Mouse (Mus musculus) midbrain, embryonic 13.5 days (tissue): ENCODE results near the gene Trim14. TPM values are rescaled to one million over a fixed set of nuclear protein-coding genes. Genes with fewer than 3 reads are reported as not detected.

ENCODE experiments used
- ATAC-seq: fragments of 200-750 bp; cut with Nextera tagmentation; 2 replicates; pipeline ENCODE4 v1.8.0; 2017; ENCODE audit warnings: mild to moderate bottlenecking, moderate TSS enrichment, moderate library complexity
- H3K27ac ChIP-seq: fragments of 300-500 bp; sonication (generic); 2 replicates; pipeline ENCODE4 v1.5.1; 2015; ENCODE audit warnings: inconsistent platforms, mild to moderate bottlenecking, moderate library complexity
- H3K27me3 ChIP-seq: fragments of 300-500 bp; sonication (generic); 2 replicates; pipeline ENCODE4 v1.6.1; 2015; ENCODE audit warnings: mild to moderate bottlenecking, inconsistent platforms
- H3K36me3 ChIP-seq: fragments of 300-500 bp; sonication (generic); 2 replicates; pipeline ENCODE4 v1.6.1; 2015; ENCODE audit warnings: mild to moderate bottlenecking, inconsistent platforms
- H3K4me1 ChIP-seq: fragments of 300-500 bp; sonication (generic); replicated peaks from 2 replicates; pipeline ENCODE4 v1.6.1; 2015; ENCODE audit warnings: inconsistent platforms
- H3K4me2 ChIP-seq: fragments of 300-500 bp; sonication (generic); replicated peaks from 2 replicates; pipeline ENCODE4 v1.6.1; 2015; ENCODE audit warnings: moderate library complexity, mild to moderate bottlenecking, inconsistent platforms
- H3K4me3 ChIP-seq: fragments of 300-500 bp; sonication (generic); replicated peaks from 2 replicates; pipeline ENCODE4 v1.5.1; 2015; ENCODE audit warnings: mild to moderate bottlenecking, inconsistent platforms
- H3K9ac ChIP-seq: fragments of 300-500 bp; sonication (generic); replicated peaks from 2 replicates; pipeline ENCODE4 v1.6.1; 2015; ENCODE audit warnings: mild to moderate bottlenecking, inconsistent platforms
- H3K9me3 ChIP-seq: fragments of 300-500 bp; sonication (generic); 2 replicates; pipeline ENCODE4 v1.6.1; 2016; ENCODE audit warnings: mild to moderate bottlenecking, inconsistent platforms
- WGBS: fragments of 180-500 bp; shearing (Covaris S2); methylation state at CpG from one replicate; pipeline ENCODE4 v1.1.7; 2015; 5-methylcytosine and 5-hydroxymethylcytosine counted together
- polyA plus RNA-seq: library from polyadenylated mRNA; unstranded; fragments of >200 nt; fragmentation: Nextera tagmentation; extraction: Ambion mirVana; gene quantifications from 2 replicates; pipeline ENCODE4 v1.2.1, GENCODE M21; 2015

Gene Trim14
- polyA plus RNA-seq, 1 experiment from 2014 or later: 0.57 TPM

DNA sequence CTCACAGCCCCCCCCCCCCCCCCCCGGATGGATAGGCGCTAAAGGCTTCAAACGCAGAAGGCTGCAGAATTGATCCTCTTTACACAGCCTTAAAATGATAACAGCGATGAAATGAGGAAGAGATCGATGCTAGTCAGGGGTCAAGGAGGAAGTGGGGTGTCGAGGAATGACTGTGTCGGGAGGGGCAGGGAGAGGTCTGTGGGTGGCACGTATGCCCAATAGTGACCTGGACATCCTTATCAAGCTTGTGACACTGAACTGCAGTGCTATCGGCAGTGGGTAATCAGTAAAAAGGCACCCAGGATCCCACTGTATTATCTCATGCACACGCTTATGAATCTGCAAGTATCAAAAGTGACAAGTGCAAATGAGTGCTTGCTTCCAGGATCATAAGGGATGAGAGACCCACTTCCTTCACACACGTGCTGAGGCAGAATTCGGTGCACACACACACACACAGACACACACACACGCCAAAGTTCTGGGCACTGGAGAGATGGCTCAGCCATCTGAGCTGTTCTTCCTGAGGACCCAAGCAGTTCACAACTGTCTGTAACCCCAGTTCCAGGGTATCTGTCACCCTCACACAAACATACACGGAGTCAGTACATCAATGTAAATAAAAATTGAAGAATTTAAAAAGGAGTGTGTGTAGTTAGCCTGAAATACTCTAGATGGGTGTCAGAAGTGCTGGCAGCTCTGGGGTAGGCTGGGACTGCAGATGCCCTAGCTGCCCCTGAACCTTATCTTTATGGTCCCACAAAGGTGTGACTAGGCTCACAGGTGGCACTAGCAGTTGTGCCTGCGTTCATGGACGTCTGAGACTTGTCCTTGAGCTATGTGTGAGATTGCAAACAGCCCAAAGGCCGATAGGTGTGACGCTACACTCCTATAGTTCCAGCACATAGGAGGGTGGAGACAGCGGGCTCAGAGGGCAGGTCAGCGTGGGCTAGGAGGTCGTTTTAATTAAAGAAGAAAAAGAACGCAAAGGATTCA is 23.0 kb upstream of the Trim14 start:
- H3K27ac ChIP-seq: no peak overlapping the region
- ATAC-seq: no peak
- H3K27me3 ChIP-seq: no peaks in the 10 kb centered on the region
- WGBS: 80% methylated on average over 22 of the region's 22 CpGs
- H3K36me3 ChIP-seq: no peaks in the 10 kb centered on the region
- no peak overlapping the region for H3K4me3 ChIP-seq
- no peak overlapping the region for H3K4me2 ChIP-seq
- H3K9ac ChIP-seq: no peak overlapping the region
- H3K4me1 ChIP-seq: no peaks in the 10 kb centered on the region
- no peaks in the 10 kb centered on the region for H3K9me3 ChIP-seq

DNA sequence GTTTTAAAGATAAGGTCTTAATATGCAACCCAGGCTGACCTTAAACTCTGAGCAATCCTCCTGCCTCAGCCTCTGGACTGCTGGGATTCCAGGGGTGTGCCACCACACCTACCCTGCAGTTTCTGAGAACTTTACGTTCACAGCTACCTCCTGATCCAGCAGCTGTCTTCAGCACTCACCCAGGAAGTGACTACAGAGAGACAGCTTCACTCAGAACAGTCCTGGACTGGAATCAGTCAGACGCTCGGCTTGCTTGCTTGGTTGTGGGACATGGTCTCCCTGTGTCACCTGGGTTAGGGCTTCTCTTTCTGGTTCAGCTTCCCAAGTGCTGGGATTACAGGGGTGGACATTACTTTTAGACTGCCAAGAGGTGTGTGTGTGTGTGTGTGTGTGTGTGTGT is 21.0 kb upstream of the Trim14 start:
- 75% methylated on average over 3 of the region's 3 CpGs for WGBS
- no peaks in the 10 kb centered on the region for H3K9me3 ChIP-seq
- no peak overlapping the region for H3K27ac ChIP-seq
- no peak overlapping the region for H3K4me2 ChIP-seq
- ATAC-seq: no peak
- no peaks in the 10 kb centered on the region for H3K4me1 ChIP-seq
- no peaks in the 10 kb centered on the region for H3K36me3 ChIP-seq
- no peak overlapping the region for H3K9ac ChIP-seq
- H3K4me3 ChIP-seq: no peak overlapping the region
- H3K27me3 ChIP-seq: no peaks in the 10 kb centered on the region

DNA sequence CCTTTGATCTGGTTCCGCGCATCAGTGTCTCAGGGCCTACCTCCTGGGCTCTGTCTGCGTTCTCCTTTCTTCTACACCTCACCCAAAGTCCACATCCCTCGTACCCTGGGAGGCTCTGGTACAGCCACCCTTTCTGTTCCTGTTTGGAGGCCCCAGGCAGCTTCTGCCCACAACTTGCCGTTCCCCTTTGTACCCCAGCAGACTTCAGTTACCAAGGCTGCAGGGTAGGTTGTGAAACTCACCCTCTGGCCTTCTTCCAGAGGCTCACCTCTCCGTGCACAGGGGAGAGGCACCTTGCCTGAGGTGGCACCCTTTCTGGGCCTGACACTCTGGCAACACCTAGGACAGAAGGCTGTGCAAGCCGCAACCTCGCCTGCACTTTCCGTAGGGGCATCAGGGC is 19.8 kb upstream of the Trim14 start:
- H3K4me3 ChIP-seq: no peak overlapping the region
- no peak overlapping the region for H3K4me2 ChIP-seq
- ATAC-seq: no peak
- H3K9me3 ChIP-seq: no peaks in the 10 kb centered on the region
- H3K27ac ChIP-seq: no peak overlapping the region
- WGBS: 86% methylated on average over 9 of the region's 9 CpGs
- no peaks in the 10 kb centered on the region for H3K4me1 ChIP-seq
- H3K27me3 ChIP-seq: no peaks in the 10 kb centered on the region
- H3K9ac ChIP-seq: no peak overlapping the region
- no peaks in the 10 kb centered on the region for H3K36me3 ChIP-seq

DNA sequence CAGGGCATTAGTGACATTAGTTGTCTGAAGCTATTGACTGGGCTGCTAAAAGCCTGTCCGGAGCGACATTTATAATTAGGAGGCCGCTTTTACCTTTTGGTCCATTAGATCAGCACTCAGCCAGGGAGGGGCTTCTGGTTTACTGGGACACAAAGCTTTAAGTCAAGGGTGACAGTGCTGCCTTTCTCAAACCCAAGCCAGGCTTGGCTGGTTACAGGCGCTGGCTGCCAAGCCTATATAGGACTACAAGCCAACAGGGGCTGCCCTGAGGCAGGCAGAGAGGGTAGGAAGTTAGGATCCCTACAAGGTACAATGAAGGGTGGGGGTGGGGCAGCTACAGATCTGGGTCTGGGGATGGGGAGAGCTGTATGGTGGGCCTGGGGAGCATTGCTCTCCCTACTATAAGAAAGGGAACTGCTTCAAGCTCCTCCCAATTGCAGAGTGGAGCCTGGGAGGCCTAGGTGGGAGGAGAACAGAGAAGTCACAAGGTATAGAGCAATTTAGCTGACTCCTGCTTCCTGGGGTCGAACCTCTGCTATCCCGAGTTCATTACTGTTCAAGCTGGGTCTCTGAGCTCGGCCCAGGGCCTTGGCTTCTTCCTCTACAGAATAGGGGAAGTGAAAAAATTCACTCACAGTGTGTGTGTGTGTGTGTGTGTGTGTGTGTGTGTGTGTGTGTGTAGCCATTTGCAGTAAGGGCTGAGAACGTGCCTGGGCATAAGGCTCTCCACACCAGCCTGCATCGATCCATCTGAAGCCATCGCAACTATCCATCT is 18.5 kb upstream of the Trim14 start:
- H3K9ac ChIP-seq: no peak overlapping the region
- no peak overlapping the region for H3K4me2 ChIP-seq
- H3K4me3 ChIP-seq: no peak overlapping the region
- H3K27ac ChIP-seq: no peak overlapping the region
- H3K9me3 ChIP-seq: no peaks in the 10 kb centered on the region
- H3K36me3 ChIP-seq: no peaks in the 10 kb centered on the region
- WGBS: 81% methylated on average over 10 of the region's 10 CpGs
- no peak for ATAC-seq
- H3K4me1 ChIP-seq: no peaks in the 10 kb centered on the region
- no peaks in the 10 kb centered on the region for H3K27me3 ChIP-seq

DNA sequence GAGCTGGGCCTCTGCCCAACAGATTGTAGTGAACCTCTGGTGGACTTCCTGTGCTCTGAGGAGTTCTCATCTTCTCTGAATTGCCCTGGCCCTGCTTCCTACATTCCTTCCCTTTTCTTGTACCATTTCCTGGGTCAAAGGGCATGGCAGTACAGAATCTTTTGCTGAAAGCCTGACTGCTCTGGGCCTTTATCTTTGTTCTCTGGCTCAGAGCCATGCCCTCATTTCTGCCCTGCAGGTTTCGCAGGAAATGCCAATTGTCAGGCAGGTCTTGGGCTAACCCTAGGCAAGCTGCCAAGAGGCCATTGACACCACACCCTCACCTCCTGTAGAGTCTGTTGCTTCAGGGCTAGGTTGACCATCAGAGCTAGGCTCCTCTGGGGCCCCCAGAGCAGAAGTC is 17.9 kb upstream of the Trim14 start:
- Histone ChIP-seq H3K9me3 (no peaks in the 10 kb centered on the region), H3K27me3 (no peaks in the 10 kb centered on the region), H3K4me3 (no peak overlapping the region), H3K4me2 (no peak overlapping the region), H3K27ac (no peak overlapping the region), H3K9ac (no peak overlapping the region), H3K4me1 (no peaks in the 10 kb centered on the region), H3K36me3 (no peaks in the 10 kb centered on the region)
- WGBS: 64% methylated on average over 1 of the region's 1 CpGs
- no peak for ATAC-seq

DNA sequence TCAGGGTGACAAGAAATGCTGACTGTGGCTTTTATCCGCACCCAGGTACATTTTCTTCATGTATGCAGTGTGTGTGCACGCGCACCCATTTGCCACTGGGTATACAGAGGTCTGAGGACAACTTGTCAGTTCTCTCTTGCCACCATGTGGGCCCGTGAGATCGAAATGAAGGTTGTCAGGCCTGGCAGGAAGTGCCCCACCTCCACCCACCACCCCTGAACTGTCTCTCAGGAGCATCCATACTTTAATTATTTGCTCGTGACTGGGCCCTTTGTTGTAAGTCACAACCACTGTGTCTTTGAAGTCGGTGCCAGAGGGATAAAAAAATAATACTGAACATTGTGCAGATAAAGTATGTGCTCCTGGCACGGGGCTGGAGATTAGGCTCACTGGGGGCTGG is 14.5 kb upstream of the Trim14 start:
- no peak overlapping the region for H3K27ac ChIP-seq
- 65% methylated on average over 8 of the region's 8 CpGs for WGBS
- peaks cover 6% of the 10 kb centered on the region; the same call in 1 of the 2 replicates for H3K4me1 ChIP-seq
- H3K4me3 ChIP-seq: no peak overlapping the region
- ATAC-seq: no peak
- no peaks in the 10 kb centered on the region for H3K27me3 ChIP-seq
- H3K36me3 ChIP-seq: no peaks in the 10 kb centered on the region
- no peaks in the 10 kb centered on the region for H3K9me3 ChIP-seq
- H3K9ac ChIP-seq: no peak overlapping the region
- H3K4me2 ChIP-seq: no peak overlapping the region

DNA sequence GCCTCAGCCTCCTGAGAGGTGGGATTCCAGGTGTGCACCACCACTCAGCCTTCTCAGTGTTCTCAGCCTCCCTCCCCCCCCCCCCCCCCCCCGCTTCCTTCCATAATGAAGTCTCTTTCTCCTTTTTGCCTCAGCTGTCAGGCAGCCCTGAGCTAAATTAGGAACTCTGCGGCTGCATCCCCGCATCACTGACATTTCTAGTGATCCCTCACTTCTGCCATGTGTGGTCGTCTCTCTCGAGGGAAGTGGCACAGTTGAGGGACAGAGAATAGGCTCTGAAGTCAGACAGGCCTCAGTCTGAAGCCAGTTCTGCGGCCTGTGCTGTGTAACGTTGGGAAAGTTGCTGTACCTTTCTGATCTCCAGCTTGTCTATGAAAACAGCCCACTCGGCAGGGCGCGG is 14.0 kb upstream of the Trim14 start:
- Histone ChIP-seq H3K4me1 (peaks cover 6% of the 10 kb centered on the region; the same call in 1 of the 2 replicates), H3K36me3 (no peaks in the 10 kb centered on the region), H3K4me3 (no peak overlapping the region), H3K27ac (no peak overlapping the region), H3K27me3 (no peaks in the 10 kb centered on the region), H3K9ac (no peak overlapping the region), H3K9me3 (no peaks in the 10 kb centered on the region), H3K4me2 (no peak overlapping the region)
- ATAC-seq: no peak
- 77% methylated on average over 9 of the region's 10 CpGs for WGBS

DNA sequence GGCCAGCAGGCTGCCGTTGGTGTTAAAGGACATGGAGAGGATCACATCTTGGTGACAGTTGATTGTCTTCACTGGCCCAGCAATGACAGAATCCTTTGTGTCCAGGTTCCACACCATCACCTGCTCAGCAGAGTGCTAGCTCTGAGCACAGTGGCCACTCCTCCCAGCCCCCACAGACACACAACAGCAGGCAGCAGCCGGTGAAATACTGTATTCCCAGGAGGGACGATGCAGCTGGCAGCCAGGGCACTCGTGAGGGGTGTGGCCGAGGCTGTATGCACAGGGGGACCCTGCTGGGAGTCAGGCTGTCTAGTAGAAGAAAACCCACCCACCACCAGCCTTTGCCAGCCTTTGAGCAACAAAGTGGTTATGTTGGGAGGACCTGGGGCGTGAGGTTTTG is 10.8 kb upstream of the Trim14 start:
- H3K4me3 ChIP-seq: no peak overlapping the region
- WGBS: 40% methylated on average over 6 of the region's 6 CpGs

DNA sequence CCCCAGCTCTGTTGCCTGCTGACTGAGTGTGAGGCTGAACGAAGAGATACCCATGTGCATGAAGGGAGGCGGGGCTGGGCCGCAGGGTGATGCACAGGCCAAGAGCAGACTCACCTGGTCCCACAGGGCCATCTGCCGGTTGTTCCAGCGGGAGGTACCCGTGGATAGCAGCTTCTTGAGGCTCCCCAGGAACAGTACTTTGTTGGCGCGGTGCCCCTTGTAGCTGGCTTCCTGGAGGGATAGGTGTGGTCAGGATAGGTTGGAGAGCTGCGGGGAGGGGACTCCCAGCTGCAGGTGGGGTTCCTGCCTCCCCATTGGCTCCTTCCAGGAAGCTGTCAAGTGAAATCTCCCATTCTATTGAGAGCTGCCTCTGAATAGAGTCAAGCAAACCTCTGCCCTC is 9.6 kb upstream of the Trim14 start:
- H3K9me3 ChIP-seq: no peaks in the 10 kb centered on the region
- H3K27ac ChIP-seq: no peak overlapping the region
- WGBS: 16% methylated on average over 9 of the region's 9 CpGs
- 0 out of 2 replicates have a peak, but pooled peaks cover 3% of the 10 kb centered on the region for H3K27me3 ChIP-seq
- no peaks in the 10 kb centered on the region; the same call in 1 of the 2 replicates for H3K36me3 ChIP-seq
- ATAC-seq: no peak
- no peak overlapping the region for H3K4me3 ChIP-seq
- H3K9ac ChIP-seq: no peak overlapping the region
- H3K4me1 ChIP-seq: peaks cover 6% of the 10 kb centered on the region; the same call in 1 of the 2 replicates
- no peak overlapping the region for H3K4me2 ChIP-seq

More for the DNA sequence above, 10.8 kb upstream of the Trim14 start:
- H3K9ac ChIP-seq: no peak overlapping the region
- ATAC-seq: no peak
- H3K27ac ChIP-seq: no peak overlapping the region
- H3K36me3 ChIP-seq: no peaks in the 10 kb centered on the region; the same call in 1 of the 2 replicates
- peaks cover 6% of the 10 kb centered on the region; the same call in 1 of the 2 replicates for H3K4me1 ChIP-seq
- H3K27me3 ChIP-seq: no peaks in the 10 kb centered on the region
- no peaks in the 10 kb centered on the region for H3K9me3 ChIP-seq
- H3K4me2 ChIP-seq: no peak overlapping the region

DNA sequence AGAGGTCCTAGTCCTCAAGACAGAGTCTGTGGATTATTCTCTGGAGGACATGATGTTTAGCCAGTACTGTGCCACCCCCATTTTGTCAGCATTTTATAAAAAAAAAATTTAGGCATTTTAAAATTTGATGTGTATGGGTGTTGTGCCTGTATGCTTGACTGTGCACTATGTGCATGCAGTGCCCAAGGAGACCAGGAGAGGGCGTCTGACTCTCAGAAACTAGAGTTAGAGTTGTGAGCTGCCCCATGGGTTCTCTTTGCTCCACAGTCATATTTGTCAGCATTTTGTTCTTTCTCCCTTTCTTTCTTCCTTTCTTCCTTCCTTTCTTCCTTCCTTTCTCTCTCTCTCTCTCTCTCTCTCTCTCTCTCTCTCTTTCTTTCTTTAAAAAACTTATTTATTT is 8.4 kb upstream of the Trim14 start:
- Histone ChIP-seq H3K4me2 (no peak overlapping the region), H3K36me3 (no peaks in the 10 kb centered on the region; the same call in 1 of the 2 replicates), H3K27ac (no peak overlapping the region), H3K4me3 (no peak overlapping the region), H3K9me3 (no peaks in the 10 kb centered on the region), H3K9ac (no peak overlapping the region), H3K27me3 (0 out of 2 replicates have a peak, but pooled peaks cover 3% of the 10 kb centered on the region), H3K4me1 (peaks cover 6% of the 10 kb centered on the region; the same call in 1 of the 2 replicates)
- ATAC-seq: no peak
- 44% methylated on average over 1 of the region's 1 CpGs for WGBS

DNA sequence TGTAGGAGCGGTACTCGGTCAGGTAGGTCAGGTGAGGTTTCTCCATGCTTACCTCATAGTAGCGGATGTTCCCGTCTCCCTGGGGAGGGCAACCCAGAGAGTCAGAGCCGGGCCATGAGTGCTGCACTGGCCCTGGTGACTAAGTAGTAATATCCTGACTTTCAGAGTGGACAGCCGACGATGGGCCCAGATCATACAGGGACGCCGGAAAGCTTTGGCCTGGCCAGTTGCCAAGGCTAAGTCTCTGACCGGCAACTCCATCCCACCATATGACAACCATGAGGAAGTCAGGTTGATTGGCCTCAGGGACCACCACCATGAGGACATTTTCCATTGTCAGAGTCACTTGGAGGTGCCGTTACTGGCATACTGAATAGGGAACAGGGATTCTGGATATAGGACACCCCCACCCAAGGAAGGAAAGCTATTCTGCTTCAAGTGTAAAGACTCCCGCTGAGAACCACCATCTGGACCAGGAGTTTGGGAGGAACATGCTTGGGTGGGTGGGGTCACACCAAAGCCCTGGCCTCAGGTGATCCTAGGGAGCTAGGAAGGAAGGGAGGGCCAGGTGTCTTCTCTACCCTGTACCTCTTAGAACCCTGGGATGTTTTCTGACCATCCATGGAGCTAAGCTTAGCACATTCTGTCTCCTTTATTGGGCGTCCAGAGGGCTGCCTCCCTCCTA is 7.6 kb upstream of the Trim14 start:
- ATAC-seq: no peak
- WGBS: 94% methylated on average over 13 of the region's 13 CpGs

More for the DNA sequence above, 7.6 kb upstream of the Trim14 start:
- Histone ChIP-seq H3K4me3 (no peak overlapping the region), H3K27me3 (peaks cover 5% of the 10 kb centered on the region), H3K9me3 (no peaks in the 10 kb centered on the region), H3K9ac (no peak overlapping the region), H3K4me1 (peaks cover 6% of the 10 kb centered on the region; the same call in 1 of the 2 replicates), H3K4me2 (no peak overlapping the region), H3K27ac (no peak overlapping the region), H3K36me3 (no peaks in the 10 kb centered on the region; the same call in 1 of the 2 replicates)
